In genomic region chr16:26581048-26581912, GRCm38 (mm10) we compare ENCODE assay signal across 8 mouse cellular contexts. TPM values are rescaled to one million over a fixed set of nuclear protein-coding genes. Genes with fewer than 3 reads are reported as not detected.
DNase-seq lines count a peak whose midpoint lies in the region; ATAC-seq lines count a peak whose summit lies in the region.

Gene Il1rap (plus strand): TSS chr16:26581704.

- H3K4me2 ChIP-seq in embryonic facial prominence, embryonic 12.5 days (replicated peaks), result peak within 1 kb of the TSS; percentile 71
- H3K4me2 ChIP-seq in midbrain, embryonic 12.5 days (replicated peaks), result peak within 1 kb of the TSS; percentile 83

- H3K9me3 ChIP-seq in embryonic facial prominence, embryonic 12.5 days, result no peaks in the 10 kb centered on the region
- no peaks in the 10 kb centered on the region for H3K9me3 ChIP-seq in limb, embryonic 10.5 days (replicated peaks)
- H3K9me3 ChIP-seq in midbrain, embryonic 12.5 days, result no peaks in the 10 kb centered on the region

- peak; percentile 98 for ATAC-seq in embryonic facial prominence, embryonic 12.5 days (ENCODE audit: insufficient number of reproducible peaks, insufficient read depth, low FRiP score, low TSS enrichment)
- peak; percentile 97 for ATAC-seq in midbrain, embryonic 12.5 days (ENCODE audit: low FRiP score, low read depth)

- H3K4me3 ChIP-seq in embryonic facial prominence, embryonic 12.5 days, result peak within 1 kb of the TSS; percentile 67
- peak within 1 kb of the TSS; percentile 60 for H3K4me3 ChIP-seq in limb, embryonic 10.5 days
- H3K4me3 ChIP-seq in midbrain, embryonic 12.5 days, result peak within 1 kb of the TSS; percentile 61

- H3K9ac ChIP-seq in embryonic facial prominence, embryonic 12.5 days, result peak within 1 kb of the TSS; percentile 65
- H3K9ac ChIP-seq in midbrain, embryonic 12.5 days (replicated peaks), result peak within 1 kb of the TSS; percentile 54

- H3K27ac ChIP-seq in embryonic facial prominence, embryonic 12.5 days, result peak within 1 kb of the TSS; percentile 42; the same call in 1 of the 2 replicates
- peak within 1 kb of the TSS; percentile 78 for H3K27ac ChIP-seq in limb, embryonic 10.5 days
- no peak within 1 kb of the TSS for H3K27ac ChIP-seq in midbrain, embryonic 12.5 days (replicated peaks)

- H3K36me3 ChIP-seq in embryonic facial prominence, embryonic 12.5 days, result no peaks in the 10 kb centered on the region
- no peaks in the 10 kb centered on the region for H3K36me3 ChIP-seq in limb, embryonic 10.5 days
- H3K36me3 ChIP-seq in midbrain, embryonic 12.5 days, result no peaks in the 10 kb centered on the region

- WGBS in embryonic facial prominence, embryonic 12.5 days, result 3% methylated on average over 48 of the region's 51 CpGs
- WGBS in limb, embryonic 10.5 days, result 3% methylated on average over 51 of the region's 51 CpGs
- WGBS in midbrain, embryonic 12.5 days, result 2% methylated on average over 47 of the region's 51 CpGs

- H3K4me1 ChIP-seq in embryonic facial prominence, embryonic 12.5 days, result no peaks in the 10 kb centered on the region
- H3K4me1 ChIP-seq in limb, embryonic 10.5 days, result peaks cover 11% of the 10 kb centered on the region; the same call in 1 of the 2 replicates
- no peaks in the 10 kb centered on the region for H3K4me1 ChIP-seq in midbrain, embryonic 12.5 days

- peak; percentile 98 for DNase-seq in adrenal gland, postnatal 36 days
- peak; percentile 100 for DNase-seq in heart, adult 11 months
- peak; percentile 94 for DNase-seq in kidney, adult 18-20 months
- DNase-seq in limb, embryonic 10.5 days (ENCODE audit: low spot score), result peak; percentile 91
- peak; percentile 75 for DNase-seq in skeletal muscle tissue, adult 2 months (ENCODE audit: low read depth, low spot score)
- no peak for DNase-seq in MN1 (ENCODE audit: low spot score)

- H3K27me3 ChIP-seq in embryonic facial prominence, embryonic 12.5 days, result 0 out of 2 replicates have a peak, but pooled peaks cover 2% of the 10 kb centered on the region
- H3K27me3 ChIP-seq in limb, embryonic 10.5 days (ENCODE audit: low read depth, poor library complexity, severe bottlenecking), result peaks cover 9% of the 10 kb centered on the region
- peaks cover 7% of the 10 kb centered on the region for H3K27me3 ChIP-seq in midbrain, embryonic 12.5 days

RNA-seq across cellular contexts. Expression of gene Il1rap, which starts in this region (rescaled TPM):
- 10 to 100 TPM in 1 of 2 experiments, 1 to 10 TPM in 1; 5.0 to 17.6 TPM for total RNA-seq in adrenal gland, postnatal 36 days (2021)
- polyA plus RNA-seq in embryonic facial prominence, embryonic 12.5 days (2016; fragmentation: Nextera tagmentation; extraction: Ambion mirVana), result 6.0 and 6.9 TPM in 2 replicates
- polyA plus RNA-seq in limb, embryonic 10.5 days (2016; fragmentation: Nextera tagmentation; extraction: Ambion mirVana), result 4.0 and 5.5 TPM in 2 replicates
- 5.5 and 7.8 TPM in 2 replicates for polyA plus RNA-seq in midbrain, embryonic 12.5 days (2016; fragmentation: Nextera tagmentation; extraction: Ambion mirVana)
